27 mouse cellular contexts compared by ENCODE assay signal in the genomic region with DNA sequence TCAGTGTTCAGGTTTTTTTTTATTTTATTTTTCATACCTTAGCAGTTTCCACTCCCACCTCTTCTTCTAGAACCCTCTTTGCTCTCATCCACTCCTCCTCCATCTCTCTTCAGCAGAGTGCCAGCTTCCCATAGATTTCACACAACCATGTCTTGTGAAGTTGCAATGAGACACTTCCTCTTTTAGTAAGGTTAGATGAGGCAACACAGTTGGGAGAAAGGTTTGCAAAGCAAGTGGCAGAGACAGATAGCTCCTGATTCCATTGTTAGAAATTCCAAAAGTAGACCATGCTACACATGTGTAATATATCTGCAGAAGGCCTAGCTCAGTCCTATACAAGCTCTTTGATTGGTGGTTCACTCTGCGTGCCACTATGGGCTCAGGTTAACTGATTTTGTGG.
"Had no signal": no experiment of that assay in that cellular context is flagged by ENCODE, and none has a peak within 500 bp of the region (broad histone marks: within the 10 kb centered on the region; RNA-seq: fewer than 3 reads in every experiment).

No protein-coding gene starts in this region.

- H3K36me3 ChIP-seq: heart, embryonic 10.5 days; heart, embryonic 12.5 days; hindbrain, embryonic 10.5 days; hindbrain, embryonic 12.5 days; intestine, embryonic 15.5 days; limb, embryonic 10.5 days; limb, embryonic 12.5 days; liver, embryonic 13.5 days; liver, embryonic 15.5 days had no signal

- DNase-seq: gastrocnemius, adult 2 months; gastrocnemius, postnatal 10 days; gastrocnemius, postnatal 25 days; heart, adult 18-20 months; heart, postnatal 10 days; heart, postnatal 4 days; kidney, adult 18-20 months; kidney, adult 8-10 months; kidney, postnatal 10 days; kidney, postnatal 25 days; kidney, postnatal 4 days; liver; liver, embryonic 13.5 days had no signal

- ATAC-seq: hindbrain, embryonic 16.5 days; inflammation-experienced regulatory T-cells, adult 6 months; intestine, embryonic 15.5 days; intestine, postnatal 0 days had no signal

- H3K4me3 ChIP-seq: gastrocnemius, adult 2 months; heart, embryonic 10.5 days; heart, embryonic 12.5 days; hindbrain, embryonic 10.5 days; hindbrain, embryonic 12.5 days; intestine, embryonic 15.5 days; layer of hippocampus, adult 2 months; left cerebral cortex, adult 2 months; limb, embryonic 10.5 days; limb, embryonic 12.5 days; liver, embryonic 13.5 days; liver, embryonic 15.5 days had no signal

- H3K9ac ChIP-seq: heart, embryonic 12.5 days; hindbrain, embryonic 12.5 days; hindbrain, embryonic 14.5 days; intestine, embryonic 15.5 days; limb, embryonic 12.5 days; liver, embryonic 13.5 days; liver, embryonic 15.5 days had no signal

- H3K27ac ChIP-seq: gastrocnemius, adult 2 months; heart, embryonic 10.5 days; hindbrain, embryonic 10.5 days; hindbrain, embryonic 12.5 days; hindbrain, embryonic 14.5 days; intestine, embryonic 15.5 days; layer of hippocampus, adult 2 months; left cerebral cortex, adult 2 months; limb, embryonic 10.5 days; limb, embryonic 12.5 days; liver, embryonic 13.5 days; liver, embryonic 15.5 days had no signal

- H3K4me1 ChIP-seq: heart, embryonic 10.5 days; heart, embryonic 12.5 days; hindbrain, embryonic 10.5 days; hindbrain, embryonic 12.5 days; intestine, embryonic 15.5 days; limb, embryonic 10.5 days; limb, embryonic 12.5 days; liver, embryonic 13.5 days; liver, embryonic 15.5 days had no signal

- H3K27me3 ChIP-seq: heart, embryonic 12.5 days; hindbrain, embryonic 12.5 days; intestine, embryonic 15.5 days; limb, embryonic 12.5 days; liver, embryonic 13.5 days; liver, embryonic 15.5 days had no signal

- H3K9me3 ChIP-seq: heart, embryonic 10.5 days; heart, embryonic 12.5 days; hindbrain, embryonic 10.5 days; hindbrain, embryonic 12.5 days; intestine, embryonic 15.5 days; limb, embryonic 10.5 days; limb, embryonic 12.5 days; liver, embryonic 13.5 days; liver, embryonic 15.5 days had no signal
